Mouse (Mus musculus) lung, embryonic 14.5 days (tissue): ENCODE results near the gene Eif2b3. TPM values are rescaled to one million over a fixed set of nuclear protein-coding genes. Genes with fewer than 3 reads are reported as not detected.

ENCODE experiments used
- ATAC-seq: fragments of 200-750 bp; cut with Nextera tagmentation; 2 replicates; pipeline ENCODE4 v1.8.0; 2017; ENCODE audit warnings: mild to moderate bottlenecking, moderate TSS enrichment, moderate library complexity; ENCODE audit not compliant: insufficient read depth
- DNase-seq: peaks from one replicate; pipeline ENCODE4 v3.0.0-alpha.2; 2015
- H3K27ac ChIP-seq: fragments of 300-500 bp; sonication (generic); 2 replicates; pipeline ENCODE4 v1.5.1; 2014; ENCODE audit warnings: low read depth, mild to moderate bottlenecking, moderate library complexity
- H3K27me3 ChIP-seq: fragments of 300-500 bp; sonication (generic); 2 replicates; pipeline ENCODE4 v1.6.1; 2014; ENCODE audit warnings: low read length, control low read depth; ENCODE audit not compliant: insufficient read depth
- H3K36me3 ChIP-seq: fragments of 300-500 bp; sonication (generic); 2 replicates; pipeline ENCODE4 v1.6.1; 2014; ENCODE audit warnings: control low read depth; ENCODE audit not compliant: insufficient read depth
- H3K4me1 ChIP-seq: fragments of 300-500 bp; sonication (generic); 2 replicates; pipeline ENCODE4 v1.6.1; 2014; ENCODE audit warnings: antibody characterized with exemption, control low read depth; ENCODE audit not compliant: insufficient read depth
- H3K4me2 ChIP-seq: fragments of 300-500 bp; sonication (generic); 2 replicates; pipeline ENCODE4 v1.6.1; 2014; ENCODE audit warnings: mild to moderate bottlenecking
- H3K4me3 ChIP-seq: fragments of 300-500 bp; sonication (generic); 2 replicates; pipeline ENCODE4 v1.5.1; 2014; ENCODE audit warnings: low read depth, low read length
- H3K9ac ChIP-seq: fragments of 300-500 bp; sonication (generic); 2 replicates; pipeline ENCODE4 v1.6.1; 2014
- H3K9me3 ChIP-seq: fragments of 300-500 bp; sonication (generic); 2 replicates; pipeline ENCODE4 v1.6.1; 2016; ENCODE audit warnings: low read depth, low read length, control low read depth
- CTCF ChIP-seq: IDR thresholded peaks from 2 replicates; pipeline ENCODE4 v1.5.1; 2016; ENCODE audit warnings: antibody characterized with exemption, low read depth
- WGBS: fragments of 180-500 bp; shearing (Covaris S2); extraction: QIAGEN DNeasy Blood & Tissue Kit; methylation state at CpG from one replicate; pipeline ENCODE4 v1.1.7; 2014; 5-methylcytosine and 5-hydroxymethylcytosine counted together
- polyA plus RNA-seq: library from polyadenylated mRNA; unstranded; fragments of >200 nt; fragmentation: Nextera tagmentation; extraction: Ambion mirVana; gene quantifications from 2 replicates; pipeline ENCODE4 v1.2.1, GENCODE M21; 2014

Gene Eif2b3
- polyA plus RNA-seq, 1 experiment from 2014 or later, result 43.5 TPM

- Histone ChIP-seq H3K4me3 (peak within 1 kb of the TSS; percentile 86), H3K27me3 (no peaks in the 10 kb centered on the region), H3K4me1 (no peaks in the 10 kb centered on the region), H3K4me2 (peak within 1 kb of the TSS; percentile 97), H3K9me3 (no peaks in the 10 kb centered on the region), H3K36me3 (peaks cover 27% of the 10 kb centered on the region), H3K9ac (peak within 1 kb of the TSS; percentile 72), H3K27ac (peak within 1 kb of the TSS; percentile 56; the same call in 1 of the 2 replicates)
- peak; percentile 98 for DNase-seq
- TF ChIP-seq CTCF, result no peak
- ATAC-seq, result peak; percentile 91
- under 1% methylated on average over 38 of the region's 38 CpGs for WGBS
Measured at GRCm38 (mm10) chr4:116993672-116994621, 25.3 kb upstream of the Eif2b3 start, which contains the start of gene Urod. Urod (minus strand) TSS chr4:116994413.

- H3K9ac ChIP-seq, result peak within 1 kb of the TSS; percentile 72
- H3K9me3 ChIP-seq, result no peaks in the 10 kb centered on the region
- TF ChIP-seq CTCF, result no peak
- H3K27me3 ChIP-seq, result no peaks in the 10 kb centered on the region
- peak within 1 kb of the TSS; percentile 97 for H3K4me2 ChIP-seq
- H3K4me3 ChIP-seq, result peak within 1 kb of the TSS; percentile 86
- peak; percentile 74 for DNase-seq
- no peaks in the 10 kb centered on the region for H3K4me1 ChIP-seq
- ATAC-seq, result peak; percentile 62
- WGBS, result under 1% methylated on average over 58 of the region's 58 CpGs
- H3K27ac ChIP-seq, result peak within 1 kb of the TSS; percentile 56
- peaks cover 31% of the 10 kb centered on the region for H3K36me3 ChIP-seq
Measured at GRCm38 (mm10) chr4:116995131-116995797, 23.9 kb upstream of the Eif2b3 start, which contains the start of gene Hectd3. Hectd3 (plus strand) TSS chr4:116995317.

GRCm38 (mm10) chr4:116995798-116996135 is 23.4 kb upstream of the Eif2b3 start:
- Histone ChIP-seq H3K4me3 (peak overlapping the region; percentile 86), H3K27ac (no peak overlapping the region), H3K9me3 (no peaks in the 10 kb centered on the region), H3K4me2 (peak overlapping the region; percentile 97), H3K27me3 (no peaks in the 10 kb centered on the region), H3K4me1 (no peaks in the 10 kb centered on the region), H3K9ac (peak overlapping the region; percentile 72), H3K36me3 (peaks cover 27% of the 10 kb centered on the region)
- no peak for ATAC-seq
- TF ChIP-seq CTCF, result peak; percentile 48
- under 1% methylated on average over 16 of the region's 16 CpGs for WGBS
- DNase-seq, result peak; percentile 52

GRCm38 (mm10) chr4:116999513-117000154 is 19.6 kb upstream of the Eif2b3 start:
- Histone ChIP-seq H3K9ac (no peak overlapping the region), H3K36me3 (peaks cover 15% of the 10 kb centered on the region; the same call in 1 of the 2 replicates), H3K27me3 (no peaks in the 10 kb centered on the region), H3K4me3 (no peak overlapping the region), H3K27ac (no peak overlapping the region), H3K9me3 (no peaks in the 10 kb centered on the region), H3K4me1 (no peaks in the 10 kb centered on the region), H3K4me2 (no peak overlapping the region)
- WGBS, result 89% methylated on average over 17 of the region's 17 CpGs
- DNase-seq, result no peak
- no peak for ATAC-seq
- no peak for TF ChIP-seq CTCF

GRCm38 (mm10) chr4:117001957-117002356 is 17.2 kb upstream of the Eif2b3 start:
- H3K4me2 ChIP-seq, result no peak overlapping the region
- no peaks in the 10 kb centered on the region for H3K9me3 ChIP-seq
- H3K27me3 ChIP-seq, result no peaks in the 10 kb centered on the region
- no peak overlapping the region for H3K27ac ChIP-seq
- no peak for DNase-seq
- no peak for TF ChIP-seq CTCF
- 89% methylated on average over 16 of the region's 16 CpGs for WGBS
- H3K4me1 ChIP-seq, result no peaks in the 10 kb centered on the region
- no peak overlapping the region; the same call in 1 of the 2 replicates for H3K9ac ChIP-seq
- peaks cover 15% of the 10 kb centered on the region; the same call in 1 of the 2 replicates for H3K36me3 ChIP-seq
- H3K4me3 ChIP-seq, result no peak overlapping the region
- no peak for ATAC-seq

GRCm38 (mm10) chr4:117002543-117003521 is 16.4 kb upstream of the Eif2b3 start:
- Histone ChIP-seq H3K9me3 (no peaks in the 10 kb centered on the region), H3K4me3 (no peak overlapping the region), H3K36me3 (peaks cover 15% of the 10 kb centered on the region; the same call in 1 of the 2 replicates), H3K27ac (no peak overlapping the region), H3K4me2 (no peak overlapping the region), H3K4me1 (no peaks in the 10 kb centered on the region), H3K27me3 (no peaks in the 10 kb centered on the region), H3K9ac (no peak overlapping the region)
- ATAC-seq (peak; percentile 62), DNase-seq (peak; percentile 91)
- WGBS, result 52% methylated on average over 38 of the region's 38 CpGs
- TF ChIP-seq CTCF, result peak; percentile 84
